Mouse (Mus musculus) retina, postnatal 1 day (tissue): Measurements from ENCODE around the gene Cisd3.
A peak's percentile ranks its signal among the peaks of the same experiment; 100 is the strongest.
"Not testable (repeated sequence)": the region's sequence is repeated elsewhere in the genome, so short reads cannot be mapped to it uniquely, and the experiment has no call there.

ENCODE experiments used
- DNase-seq: peaks from one replicate; pipeline ENCODE4 v3.0.0-alpha.2; 2012

Gene Cisd3

DNA sequence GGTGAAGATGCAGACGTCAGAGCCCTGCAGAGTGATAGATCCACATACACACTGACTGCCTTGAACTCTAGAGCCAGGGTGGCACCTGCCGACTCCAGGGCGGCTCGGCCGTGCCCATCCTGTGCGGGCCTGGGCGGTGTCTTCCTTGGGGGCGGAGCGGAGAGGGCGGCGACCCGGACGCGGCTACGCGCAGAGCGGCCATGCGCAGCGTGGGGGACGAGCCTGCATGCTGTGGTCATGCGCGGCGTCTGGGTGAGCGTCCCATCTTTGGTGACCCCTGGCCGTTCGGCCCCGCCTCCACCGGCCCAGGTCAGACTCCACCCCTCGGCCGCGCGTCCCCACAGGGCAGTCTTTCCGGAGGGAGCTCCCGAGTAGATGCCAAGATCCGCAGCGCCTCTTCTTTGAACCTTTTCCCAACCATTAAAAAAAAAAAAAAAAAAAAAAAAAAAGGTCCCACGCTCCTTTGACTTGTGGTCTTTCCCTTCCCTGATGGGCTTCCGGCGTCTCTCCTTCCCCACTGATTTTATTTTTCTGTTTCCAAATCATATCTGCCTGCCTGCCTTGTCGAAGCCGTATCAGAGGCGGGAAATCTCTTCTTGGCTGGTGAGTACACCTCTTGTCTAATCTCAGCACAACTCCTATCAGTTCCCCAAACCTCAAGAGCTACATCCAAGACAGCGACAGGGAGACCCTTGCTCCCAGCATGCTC lies at the start of gene Cisd3:
Cisd3 (plus strand) TSS at position 214 of the 709 bp plus-strand sequence.
- peak; percentile 93 for DNase-seq

DNA sequence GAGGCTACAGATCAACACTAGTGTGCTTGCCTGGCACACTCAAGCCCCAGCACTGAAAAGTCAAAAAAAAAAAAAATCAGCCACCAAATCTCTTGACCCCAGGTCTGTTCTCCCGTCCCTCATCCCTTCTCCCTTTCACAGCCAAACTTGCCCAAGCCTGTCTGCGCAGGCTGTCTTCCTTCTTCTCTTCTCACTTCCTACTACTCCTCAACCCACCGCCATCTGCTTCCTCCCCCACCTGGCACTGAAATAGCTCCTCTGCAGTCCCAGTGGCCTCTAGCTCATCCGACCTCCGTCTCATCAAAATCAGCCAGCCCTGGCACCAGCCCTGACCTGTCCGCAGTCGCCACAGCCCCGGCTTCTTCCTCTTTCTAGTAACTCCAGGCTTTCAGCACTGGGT lies 44.0 kb upstream of the Cisd3 start:
- DNase-seq = no peak

DNA sequence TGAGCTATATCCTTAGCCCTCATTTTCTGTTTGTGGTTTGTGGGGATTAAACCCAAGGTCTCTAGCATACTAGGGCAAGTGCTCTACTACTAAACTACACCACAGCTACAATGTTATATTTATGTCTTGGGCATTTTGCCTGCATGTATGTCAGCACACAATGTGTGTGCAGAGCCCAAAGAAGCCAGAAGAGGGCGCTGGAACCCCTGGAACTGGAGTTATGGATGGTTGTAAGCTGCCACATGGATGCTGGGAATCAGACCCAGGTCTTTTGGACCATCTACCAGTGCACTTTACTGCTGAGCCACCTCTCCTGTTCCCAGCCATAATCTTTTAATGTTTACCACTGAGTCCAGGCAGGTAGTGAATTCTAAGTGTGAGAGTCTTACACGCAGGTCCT lies 42.9 kb upstream of the Cisd3 start:
- no peak for DNase-seq

DNA sequence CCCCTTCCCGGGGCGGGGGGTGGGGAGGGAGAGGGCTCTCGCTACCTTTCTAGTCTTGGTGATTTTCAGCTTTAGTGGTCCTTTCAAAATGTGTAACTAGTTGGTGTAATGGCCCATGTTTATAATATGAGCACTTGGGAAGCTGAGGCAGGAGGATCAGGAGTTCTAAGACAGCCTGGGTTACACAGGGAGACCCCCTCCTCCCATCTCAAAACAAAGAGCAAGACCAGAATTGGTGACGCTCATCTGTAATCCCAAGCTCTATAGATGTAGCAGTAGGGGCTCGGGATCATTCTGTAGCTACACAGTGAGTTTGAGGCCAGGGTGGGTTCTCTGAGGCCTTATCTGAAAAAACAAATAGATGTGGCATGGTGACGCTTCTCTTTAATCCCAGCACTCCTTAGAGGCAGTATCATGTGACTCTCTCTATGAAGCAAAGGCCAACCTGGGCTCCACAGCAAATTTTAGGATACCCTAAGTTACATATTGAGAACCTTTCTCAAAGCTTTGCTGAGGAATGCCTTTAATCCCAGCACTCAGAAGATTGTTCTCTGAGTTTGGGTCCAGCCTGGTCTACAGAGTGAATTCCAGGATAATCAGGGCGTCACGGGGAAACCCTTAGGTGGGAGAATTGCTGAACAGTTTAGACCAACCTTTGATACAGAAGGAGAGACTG lies 42.1 kb upstream of the Cisd3 start:
- DNase-seq = no peak

DNA sequence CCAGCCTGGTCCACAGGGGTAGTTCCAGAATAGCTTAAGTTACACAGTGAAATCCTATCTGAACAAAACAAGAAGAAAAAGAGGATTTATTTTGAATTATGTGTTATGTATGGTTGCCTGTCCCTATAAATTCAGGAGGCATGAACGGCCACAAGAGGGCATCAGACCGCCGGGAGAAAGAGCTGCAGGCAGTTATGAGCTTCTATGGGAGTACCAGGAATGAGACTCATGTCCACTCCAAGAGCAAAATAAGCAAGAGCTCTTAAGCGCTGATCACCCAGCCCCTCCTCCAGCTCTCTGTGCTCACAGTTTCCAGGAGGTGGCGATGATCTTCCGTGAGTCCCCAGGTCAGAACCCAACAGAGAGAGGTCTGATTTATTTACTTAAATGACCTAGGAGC lies 40.8 kb upstream of the Cisd3 start:
- peak; percentile 83 for DNase-seq

DNA sequence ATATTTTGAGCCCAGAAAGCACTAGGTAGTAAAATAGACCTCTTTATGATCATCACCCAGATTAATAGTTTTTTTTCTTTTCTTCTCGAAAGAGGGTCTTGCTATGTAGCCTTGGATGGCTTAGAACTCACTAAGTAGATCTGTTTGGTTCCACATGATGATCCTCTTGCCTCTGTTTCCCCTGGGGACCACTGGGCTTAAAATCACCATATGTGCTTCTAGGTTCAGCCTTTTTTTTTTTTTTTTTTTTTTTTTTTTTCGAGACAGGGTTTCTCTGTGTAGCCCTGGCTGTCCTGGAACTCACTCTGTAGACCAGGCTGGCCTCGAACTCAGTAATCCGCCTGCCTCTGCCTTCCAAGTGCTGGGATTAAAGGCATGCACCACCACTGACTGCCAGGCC lies 37.1 kb upstream of the Cisd3 start:
- DNase-seq = not testable (repeated sequence)

DNA sequence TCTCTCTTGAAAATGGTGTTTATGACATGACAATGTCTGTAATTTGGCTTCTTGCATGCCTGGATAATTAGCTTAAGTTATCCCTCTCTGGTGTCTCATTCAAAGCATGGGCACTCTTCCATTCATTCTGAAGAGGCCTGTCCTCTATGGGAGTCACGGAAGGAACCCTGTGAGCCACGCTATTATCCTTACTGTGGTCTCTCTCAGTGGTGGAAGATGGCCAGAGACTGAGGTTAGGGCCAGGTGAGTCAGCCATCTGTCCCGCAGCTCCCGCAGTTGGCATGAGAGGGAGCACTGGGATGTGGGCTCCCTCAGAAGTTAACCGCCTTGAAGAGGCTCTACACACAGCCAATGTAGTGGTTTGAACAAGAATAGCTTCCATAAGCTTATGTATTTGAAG lies 35.3 kb upstream of the Cisd3 start:
- no peak for DNase-seq

DNA sequence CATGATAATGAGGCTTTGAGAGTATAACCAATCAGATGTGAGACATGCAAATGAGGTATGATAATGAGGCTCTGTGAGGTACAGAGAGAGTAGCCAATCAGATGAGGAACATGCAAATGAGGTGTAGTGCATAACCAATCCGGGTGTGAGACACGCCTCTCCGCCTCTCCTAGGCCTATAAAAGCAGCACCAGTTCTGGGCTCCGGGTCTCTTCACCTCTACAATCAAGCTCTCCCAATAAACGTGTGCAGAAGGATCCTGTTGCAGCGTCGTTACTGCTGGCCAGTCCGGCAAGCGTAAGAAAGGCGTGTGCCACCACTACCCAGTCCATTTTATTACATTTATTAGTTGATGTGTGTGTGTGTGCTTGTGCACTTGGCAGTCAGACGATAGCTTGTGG lies 32.2 kb upstream of the Cisd3 start:
- not testable (repeated sequence) for DNase-seq

DNA sequence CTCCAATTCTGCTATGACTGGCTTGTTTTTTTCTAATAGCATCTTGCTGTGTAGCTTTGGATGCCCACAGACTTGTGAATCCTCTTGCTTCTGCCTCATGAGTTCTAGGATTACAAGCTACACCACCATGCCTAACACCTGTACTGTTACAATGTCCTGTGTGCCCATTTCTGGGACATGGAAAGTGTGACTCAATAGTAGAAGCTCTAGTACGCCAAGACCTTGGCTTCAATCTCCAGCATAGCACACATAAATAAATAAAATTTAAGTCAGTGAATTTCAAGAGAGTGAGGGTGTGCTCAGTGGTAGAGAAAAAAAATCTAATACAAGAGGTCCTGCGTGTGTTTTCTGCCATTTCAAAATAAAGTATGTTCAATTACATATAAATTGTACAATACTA lies 31.4 kb upstream of the Cisd3 start:
- no peak for DNase-seq

DNA sequence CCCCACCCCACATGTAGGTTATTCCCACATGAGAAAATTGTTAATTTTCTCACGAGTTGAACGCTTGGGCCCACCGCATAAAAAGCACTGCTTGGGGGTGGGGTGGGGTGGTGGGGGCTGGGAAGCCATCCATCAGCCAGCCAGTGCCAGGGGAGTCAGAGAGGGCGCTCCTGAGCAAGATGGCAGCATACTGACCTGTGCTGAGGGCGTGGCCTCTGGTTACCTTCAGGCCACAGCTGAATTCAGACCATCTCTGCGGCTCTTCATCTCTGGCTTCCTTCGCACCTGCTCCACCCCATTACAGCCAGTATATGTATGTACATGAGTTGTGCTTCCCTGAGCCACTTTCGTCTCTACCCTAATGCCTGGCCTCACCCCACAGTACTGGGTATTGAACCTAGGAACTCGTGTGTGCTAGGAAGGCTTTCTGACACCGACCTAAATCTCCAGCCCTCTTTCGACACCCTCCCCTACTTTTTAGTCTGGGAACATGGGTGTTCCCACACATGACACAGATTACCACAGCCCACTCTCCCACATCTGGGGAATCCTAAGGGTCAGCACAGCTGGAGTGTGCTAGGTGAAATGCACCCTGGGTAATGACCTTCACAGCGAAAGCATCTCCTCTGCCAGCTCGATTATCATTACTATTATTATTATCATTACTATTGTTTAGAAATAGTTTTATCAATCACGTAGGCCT lies 29.2 kb upstream of the Cisd3 start:
- DNase-seq = no peak

DNA sequence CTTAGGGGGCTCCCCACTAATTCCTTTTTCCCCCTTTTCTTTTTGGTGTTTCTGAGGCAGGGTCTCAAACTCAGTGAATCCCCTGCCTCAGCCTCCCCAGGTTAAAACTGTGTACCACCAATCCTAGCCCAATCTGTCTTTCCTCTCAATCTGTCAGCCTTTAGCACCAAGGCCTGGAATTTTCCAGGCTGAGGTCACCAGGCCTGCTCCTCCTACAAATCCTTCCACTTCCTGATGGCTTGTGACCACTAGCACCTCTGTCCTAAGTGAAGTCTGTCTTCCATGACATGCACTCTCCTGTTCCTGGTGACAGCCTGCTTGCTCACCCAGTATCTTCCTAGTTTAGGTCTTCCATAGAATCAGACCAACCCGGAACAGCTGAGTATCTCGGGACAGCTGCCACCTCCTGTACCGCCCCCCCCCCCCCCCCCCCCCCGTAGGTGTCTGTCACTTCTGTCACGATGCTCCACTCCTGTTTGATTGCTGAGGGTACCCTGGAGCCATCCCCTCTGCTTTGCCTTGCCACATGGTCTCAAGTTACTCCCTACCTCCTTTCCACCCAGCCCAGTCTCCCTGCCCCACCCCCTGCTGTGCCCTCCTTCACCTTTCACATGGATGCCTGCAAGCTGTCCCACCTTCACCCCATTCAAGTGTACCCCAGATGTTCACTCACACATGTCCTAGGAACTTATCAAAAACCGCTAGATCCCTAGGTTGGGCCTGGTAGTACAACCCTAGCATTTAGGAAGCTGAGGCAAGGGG lies 28.3 kb upstream of the Cisd3 start:
- DNase-seq = no peak

DNA sequence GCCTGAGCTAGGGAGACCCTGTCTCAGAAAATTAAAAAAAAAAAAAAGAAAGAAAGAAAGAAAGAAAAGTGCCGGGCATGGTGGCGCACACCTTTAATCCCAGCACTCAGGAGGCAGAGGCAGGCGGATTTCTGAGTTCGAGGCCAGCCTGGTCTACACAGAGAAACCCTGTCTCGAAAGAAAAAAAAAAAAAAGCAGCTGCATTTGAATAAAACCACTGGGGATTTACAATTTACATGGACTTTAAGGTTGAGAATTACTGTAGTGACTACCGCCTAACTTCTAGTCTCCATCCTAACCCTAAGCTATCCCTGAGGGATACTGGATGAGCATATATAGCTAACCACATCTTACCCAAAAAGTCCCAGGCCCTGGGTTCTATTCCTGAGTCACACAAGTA lies 27.7 kb upstream of the Cisd3 start:
- DNase-seq = not testable (repeated sequence)

DNA sequence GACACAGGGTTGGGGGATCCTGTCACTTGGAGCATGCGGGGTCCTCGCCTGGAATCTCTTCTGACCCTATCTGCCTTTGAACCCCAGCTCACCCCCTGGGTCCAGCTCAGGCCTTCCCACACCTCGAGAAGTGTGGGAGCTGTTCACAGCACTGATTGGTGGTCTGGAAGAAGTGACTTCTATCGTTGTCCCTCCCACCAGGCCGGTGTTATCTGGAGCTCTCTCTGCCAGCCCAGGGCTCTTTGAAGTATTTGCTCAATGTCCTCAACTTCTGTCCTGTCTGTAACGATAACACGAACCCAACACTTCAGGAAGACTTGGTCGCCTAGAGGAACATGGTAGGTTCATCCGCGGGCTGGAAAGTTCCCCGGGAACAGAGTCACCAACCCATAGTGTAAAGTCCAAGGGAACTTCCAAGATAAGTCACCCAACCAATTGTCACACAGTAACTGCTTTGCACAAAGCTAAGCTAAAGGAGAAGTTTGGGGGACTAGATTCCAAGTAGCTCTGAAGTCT lies 26.8 kb upstream of the Cisd3 start:
- no peak for DNase-seq

DNA sequence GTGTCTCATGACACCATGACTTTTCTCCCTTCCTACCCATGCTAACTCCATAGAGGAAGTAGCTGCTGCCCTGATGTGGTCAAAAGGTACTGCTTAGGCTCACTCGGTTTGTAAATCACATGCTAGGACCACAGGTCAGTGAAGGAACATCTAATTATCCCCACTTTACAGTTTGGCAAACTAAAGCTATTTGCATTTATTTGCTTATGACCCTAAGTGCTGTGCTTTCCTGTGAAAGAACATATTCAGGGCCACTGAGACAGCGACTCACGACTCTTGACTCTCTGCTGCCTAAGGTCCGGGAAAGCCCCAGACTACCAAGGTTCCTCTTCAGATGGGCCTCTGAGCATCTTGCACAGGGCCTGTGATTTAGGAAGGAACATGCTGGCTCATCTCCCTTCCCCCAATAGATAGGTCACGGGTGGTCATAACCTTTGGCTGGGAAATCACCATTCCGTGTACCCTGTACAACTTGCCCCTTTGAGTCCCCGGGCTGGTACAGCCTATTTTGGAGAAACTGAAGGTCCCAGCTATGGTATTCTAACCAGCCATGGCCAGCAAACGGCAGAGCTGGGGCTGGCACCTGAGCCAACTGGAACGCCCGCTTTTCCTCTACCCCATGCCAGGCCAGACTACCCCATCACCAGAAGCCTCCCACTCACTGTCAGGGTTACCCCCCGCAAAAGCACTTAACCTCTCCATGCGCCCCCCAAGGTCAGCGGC lies 26.2 kb upstream of the Cisd3 start:
- no peak for DNase-seq

DNA sequence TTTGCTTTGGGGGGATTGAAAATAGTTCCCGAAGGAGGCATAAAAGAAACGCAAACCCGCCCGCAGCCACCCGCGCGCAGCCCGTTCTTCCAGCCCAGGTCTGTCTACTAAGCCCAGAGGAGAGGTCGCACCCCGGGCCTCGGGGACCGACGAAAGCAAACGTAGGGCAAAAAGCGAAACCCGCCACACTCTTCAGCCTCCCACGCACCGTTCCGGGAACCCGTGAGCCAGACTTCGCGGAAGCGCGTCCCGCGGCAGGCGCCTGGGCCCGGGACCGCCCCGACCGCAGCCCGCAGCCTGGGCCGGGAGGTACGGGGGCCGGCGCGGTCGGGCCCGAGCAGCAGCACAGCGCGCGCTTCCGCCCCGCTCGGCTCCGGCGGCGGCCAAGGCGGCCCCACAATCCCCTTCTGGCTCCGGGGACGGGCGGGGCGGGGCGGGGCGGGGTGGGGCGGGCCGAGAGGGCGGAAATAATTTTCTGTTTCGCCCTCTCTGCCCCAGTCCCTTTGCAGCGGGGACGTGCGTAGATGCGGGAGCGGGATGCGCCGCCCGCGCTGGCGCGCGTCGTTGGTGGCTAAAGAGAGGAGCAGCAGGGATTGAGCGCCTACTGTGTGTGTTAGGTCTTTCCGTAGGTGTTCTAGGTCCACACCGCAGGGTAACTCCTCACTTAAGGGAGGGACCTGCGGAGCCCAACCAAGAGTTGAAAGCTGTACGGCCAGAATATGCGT lies 25.5 kb upstream of the Cisd3 start:
- peak; percentile 89 for DNase-seq

DNA sequence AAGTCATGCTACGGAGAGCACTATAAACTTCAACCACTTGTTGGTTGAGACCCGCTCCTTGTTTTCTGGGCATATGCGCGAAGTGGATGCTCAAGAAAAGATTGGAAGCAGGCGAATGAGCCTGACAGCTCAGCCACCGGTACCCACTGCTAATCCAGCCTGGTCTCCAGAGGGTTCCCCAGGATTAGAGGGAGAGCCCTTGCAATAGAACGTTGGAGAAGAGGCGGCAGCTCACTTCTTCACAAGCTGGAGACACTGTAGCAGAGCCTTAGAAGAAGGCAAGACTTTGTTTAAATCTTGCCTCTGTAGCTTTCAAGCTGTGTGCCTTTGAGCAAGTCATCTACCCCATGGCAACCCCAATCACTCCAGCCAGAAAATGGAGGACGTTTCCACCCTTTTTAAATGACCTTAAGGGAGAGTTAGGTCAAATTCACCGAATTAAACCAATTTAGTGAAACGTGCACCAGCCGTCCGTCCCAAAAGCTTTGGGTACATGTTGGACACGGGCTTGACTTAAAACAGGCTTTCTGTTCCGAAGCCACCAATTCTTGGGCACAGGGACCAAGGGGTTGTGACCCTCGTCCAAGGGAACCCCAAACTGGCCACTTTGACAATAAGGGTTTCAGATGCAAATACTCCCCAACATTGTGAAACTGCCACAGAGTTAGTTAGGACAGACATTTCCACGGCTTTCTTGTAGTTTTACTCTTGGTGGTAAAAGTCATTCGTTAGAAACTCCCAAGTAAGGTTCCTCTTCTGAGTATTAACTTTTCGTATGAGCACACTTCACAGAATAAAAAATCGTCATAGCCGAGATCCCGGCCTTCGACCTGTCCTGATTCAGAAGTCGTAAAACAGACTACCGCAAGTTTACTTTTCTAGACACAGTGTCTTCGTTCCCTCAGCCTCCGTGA lies 24.6 kb upstream of the Cisd3 start:
- DNase-seq = no peak

DNA sequence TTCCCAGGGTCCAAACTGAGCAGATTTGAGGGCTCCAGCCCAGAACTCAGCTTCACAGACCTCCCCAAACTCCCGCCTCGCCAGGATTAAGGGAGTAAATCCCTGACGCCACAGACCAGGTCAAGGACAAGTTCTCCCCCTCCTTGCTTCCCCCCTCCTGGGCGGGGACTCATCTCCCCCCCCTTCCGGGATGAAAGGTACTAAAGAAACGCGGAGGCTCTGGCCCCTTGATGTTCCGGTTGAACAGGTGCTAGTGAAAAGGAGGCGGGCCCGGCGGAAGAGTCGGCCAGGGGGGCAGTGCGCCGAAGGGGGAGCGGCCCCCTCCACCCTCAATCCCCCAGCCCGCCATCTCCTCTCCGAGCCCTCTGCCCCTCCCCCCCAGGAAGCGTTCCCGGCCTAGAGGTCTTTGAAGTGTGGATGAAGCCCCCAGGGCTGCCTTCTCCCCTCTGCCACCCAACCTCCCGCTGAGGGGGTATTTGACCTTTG lies 23.9 kb upstream of the Cisd3 start:
- peak; percentile 77 for DNase-seq

DNA sequence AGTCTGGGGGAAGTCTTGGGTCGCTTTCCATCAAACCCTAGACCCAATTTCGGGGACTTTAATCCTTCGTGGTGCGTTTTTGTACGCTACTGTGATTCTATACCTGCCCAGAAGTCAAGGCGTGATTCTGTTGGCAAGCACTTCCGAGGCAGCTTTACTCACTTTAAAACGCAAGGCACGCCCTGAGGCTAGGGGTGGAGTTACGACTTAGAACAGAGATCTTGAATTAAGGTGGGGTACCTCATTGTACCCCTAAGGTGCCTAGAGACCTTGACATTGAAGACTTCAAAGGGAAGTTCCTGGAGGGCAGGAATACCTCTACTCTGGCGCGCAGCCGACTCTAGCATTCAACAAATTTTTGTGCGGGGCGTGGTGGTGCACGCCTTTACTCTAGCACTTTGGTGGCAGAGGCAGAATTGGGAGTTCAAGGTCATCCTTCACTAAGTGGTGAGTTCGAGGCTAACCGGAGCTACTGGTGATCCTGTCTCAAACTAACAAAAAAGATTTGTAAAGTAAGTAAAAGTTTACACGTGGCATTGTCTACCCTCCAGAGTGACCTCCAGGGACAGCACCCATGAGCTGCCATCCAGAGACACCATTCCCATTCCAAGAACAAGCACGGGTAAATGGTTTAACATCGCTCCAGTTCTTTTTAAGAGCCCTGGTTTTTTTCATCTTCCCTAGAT lies 23.3 kb upstream of the Cisd3 start:
- no peak for DNase-seq

DNA sequence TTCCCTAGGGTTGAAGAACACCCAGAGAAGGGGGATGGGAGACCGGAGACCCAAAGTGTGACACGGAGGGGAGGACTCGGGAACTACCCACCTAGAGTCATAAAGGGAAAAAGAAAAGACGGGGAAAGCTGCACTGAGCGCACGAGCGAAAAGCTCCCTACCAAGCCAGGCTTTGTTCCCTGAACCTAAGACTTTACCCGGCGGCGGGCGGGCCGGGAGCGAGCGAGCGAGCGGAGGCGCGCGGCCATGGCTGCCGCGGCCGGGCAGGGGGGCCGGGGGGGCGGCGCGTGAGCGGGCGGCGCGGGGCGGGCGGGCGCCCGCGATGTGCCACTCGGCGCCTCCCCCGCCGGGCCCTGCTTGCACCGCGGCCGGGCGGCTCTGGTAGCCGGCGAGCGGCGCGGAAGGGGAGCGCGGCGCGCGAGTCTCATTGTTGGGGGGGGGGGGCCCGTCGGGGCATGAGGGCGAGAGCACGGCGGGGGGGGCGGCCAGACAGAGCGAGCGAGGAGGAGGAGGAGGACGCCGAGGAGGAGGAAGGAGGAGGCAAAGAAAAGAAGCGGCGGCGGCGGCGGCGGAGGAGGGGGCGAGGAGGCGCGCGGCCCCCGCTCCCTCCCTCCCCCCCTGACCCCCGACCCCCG lies 22.6 kb upstream of the Cisd3 start, which contains the start of gene Mllt6:
Mllt6 (plus strand) TSS at position 522 of the 635 bp plus-strand sequence.
- peak; percentile 93 for DNase-seq
